Mouse (Mus musculus): Measurements from ENCODE around the gene Hes2.
A peak's percentile ranks its signal among the peaks of the same experiment; 100 is the strongest.

The Hes2 gene

DNA sequence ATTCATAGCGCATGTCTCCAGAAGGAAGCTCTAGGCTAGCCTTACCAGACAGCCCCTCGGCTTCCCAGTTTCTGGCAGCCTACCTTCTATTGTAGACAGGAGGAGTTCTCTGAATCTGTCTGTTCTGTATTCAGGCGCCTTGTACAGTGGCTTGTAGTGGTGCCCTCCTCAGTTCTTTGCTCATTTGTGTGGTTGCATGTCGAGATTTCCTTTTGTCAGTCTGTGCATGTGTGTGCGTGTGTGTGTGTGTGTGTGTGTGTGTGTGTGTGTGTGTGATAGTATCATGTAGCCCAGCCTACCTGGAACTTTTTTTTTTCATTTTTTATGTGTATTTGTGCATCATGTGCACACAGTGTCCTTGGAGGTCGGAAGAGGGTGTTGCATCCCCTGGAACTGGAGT lies 30.4 kb downstream of the Hes2 start:
- DNase-seq = no peak

DNA sequence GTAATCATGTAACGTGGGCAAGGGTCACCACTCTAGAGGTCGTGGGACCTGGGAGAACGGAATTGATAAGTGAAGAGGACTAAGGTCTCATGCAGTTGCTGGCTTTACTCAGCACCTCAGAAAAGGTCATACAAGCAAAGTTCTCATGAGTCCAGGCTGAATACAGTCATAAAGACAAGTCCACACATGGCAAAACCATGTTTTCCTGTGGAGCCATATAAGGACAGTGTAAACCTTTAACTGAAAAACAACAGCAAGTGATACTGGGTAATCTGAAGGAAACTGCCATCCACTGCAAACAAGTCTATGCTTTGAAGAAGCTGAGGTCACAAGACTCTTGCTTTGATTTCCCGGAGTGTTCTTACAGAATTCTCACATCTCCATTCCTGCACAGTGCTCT lies 31.0 kb downstream of the Hes2 start:
- no peak for DNase-seq

DNA sequence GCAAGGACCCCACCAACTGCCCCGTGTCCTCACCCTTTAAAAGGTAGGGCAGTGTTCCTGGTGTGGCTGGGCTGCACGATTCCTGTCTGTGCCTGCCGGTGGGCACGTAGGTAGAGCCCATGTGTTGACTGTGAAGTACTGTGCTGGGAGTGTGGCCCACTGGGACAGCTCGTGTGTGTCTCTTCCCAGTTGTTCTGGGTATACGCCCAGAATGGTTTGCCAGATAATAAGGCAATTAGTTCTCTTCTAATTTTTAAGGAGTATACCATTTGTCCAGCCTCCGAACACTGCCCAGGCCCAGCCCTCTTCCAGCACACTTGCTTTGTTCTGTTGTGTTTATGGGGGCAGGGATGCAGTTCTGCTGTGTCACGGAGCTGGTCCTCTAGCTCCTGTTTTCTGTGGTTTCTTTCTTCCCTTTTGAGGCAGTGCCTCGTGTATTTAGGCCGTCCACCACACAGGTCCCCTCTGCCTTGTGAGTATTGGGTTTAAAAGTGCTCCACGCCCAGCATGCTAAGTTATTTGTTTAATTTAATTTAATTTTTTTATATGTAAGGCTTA lies 31.5 kb downstream of the Hes2 start:
- no peak for DNase-seq

DNA sequence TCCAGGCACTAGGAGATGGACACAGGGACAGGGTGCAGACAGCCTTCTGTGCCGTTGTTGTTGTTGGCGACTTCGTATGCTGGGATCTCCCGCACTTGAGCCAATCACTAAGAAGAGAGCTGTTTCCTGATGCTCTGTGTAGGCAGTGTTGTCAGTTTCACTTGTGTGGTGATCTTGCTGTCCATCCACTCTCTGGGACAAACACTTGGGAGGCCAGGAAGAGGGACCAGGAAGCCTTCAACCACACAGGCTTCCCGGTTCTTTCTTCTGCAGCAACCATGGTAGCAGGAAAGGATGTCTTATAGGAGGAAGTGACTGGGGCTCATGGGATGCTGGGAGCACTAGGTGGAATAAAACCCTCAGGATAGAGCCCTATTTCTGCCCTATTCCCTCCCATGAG lies 32.0 kb downstream of the Hes2 start:
- DNase-seq = no peak

DNA sequence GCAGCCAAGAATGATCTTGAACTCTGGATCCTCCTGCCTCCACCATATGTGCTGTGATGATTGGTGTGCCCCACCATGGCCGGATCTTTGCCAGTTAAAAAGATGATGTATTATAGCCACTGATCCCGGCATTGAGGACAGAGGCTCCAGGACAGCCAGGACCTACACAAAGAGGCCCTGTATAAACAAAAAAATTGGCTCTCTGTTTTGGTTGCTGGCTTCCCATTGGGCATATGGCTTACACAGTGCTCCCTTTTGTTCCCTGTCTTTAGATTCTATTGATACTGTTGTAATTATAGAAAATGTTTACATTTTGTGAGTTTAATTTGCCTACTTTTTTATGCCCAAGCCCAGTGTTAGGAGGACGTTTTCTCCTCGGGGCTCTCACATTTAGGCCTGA lies 33.9 kb downstream of the Hes2 start:
- DNase-seq = no peak

DNA sequence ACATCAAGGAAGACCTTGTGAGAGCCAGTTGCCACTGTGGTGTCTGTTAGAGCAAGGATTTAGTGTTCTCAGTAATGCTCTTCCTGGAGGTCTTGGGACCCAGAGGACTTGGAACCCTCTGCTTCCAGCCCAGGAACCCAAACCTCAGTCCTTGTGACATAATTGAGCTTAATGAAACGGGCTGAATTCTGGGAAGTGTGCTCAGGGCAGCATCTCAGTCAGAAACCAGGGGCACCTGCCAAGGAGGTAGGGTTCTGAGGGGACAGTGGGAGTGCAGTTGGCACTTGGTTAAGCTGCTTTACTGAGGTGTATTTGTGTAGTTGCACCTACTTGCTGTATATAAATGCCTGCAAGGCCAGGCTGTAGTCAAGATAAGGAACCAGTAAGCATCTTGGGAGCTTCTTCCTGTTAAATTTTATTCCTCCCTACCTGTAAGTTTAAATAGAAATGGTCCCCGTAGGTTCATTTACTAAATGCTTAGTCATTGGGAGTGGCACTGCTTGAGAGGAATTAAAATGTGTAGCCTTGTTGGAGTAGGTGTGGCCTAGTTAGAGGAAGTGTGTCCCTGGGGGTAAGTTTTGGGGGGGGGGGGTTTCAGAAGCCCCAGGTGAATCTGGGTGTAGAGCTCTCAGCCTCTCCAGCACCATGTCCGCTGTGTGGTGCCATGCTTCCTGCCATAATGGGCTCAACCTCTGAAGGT lies 36.0 kb downstream of the Hes2 start:
- peak; percentile 69 for DNase-seq

DNA sequence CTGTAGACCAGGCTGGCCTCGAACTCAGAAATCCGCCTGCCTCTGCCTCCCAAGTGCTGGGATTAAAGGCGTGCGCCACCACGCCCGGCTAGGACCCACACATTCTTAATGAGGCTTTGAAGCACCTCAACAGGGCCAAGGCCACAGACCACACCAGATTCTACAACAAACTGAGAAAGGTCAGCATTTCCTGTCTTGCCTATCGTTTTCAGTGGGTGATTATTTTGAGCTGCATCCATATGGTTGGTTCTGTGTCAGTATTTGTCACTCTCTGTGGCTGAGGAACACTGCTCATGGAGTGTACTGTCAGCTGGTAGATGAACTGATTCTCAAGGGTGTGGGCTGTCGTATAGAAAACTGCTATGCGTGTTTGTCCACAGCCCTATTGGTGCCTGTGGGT lies 37.6 kb downstream of the Hes2 start:
- DNase-seq = no peak

DNA sequence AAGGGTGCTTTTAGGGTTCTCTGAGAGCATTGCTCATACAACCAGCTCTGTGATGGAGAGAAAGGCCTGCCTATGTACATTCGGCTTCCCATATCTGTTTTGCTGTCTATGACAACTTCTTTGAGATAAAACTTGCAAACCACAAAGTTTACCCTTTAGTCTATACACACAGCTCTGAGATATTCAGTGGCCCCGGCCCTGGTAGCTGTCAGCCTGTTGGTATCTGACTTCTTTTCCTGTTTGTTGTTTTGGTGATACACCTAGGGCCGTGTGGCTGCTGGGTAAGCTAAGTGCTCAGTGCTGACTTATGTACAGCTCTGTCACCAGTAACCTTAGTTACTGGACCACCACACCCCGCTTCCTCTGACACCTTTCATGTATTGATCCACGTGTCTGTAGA lies 38.9 kb downstream of the Hes2 start:
- DNase-seq = no peak

DNA sequence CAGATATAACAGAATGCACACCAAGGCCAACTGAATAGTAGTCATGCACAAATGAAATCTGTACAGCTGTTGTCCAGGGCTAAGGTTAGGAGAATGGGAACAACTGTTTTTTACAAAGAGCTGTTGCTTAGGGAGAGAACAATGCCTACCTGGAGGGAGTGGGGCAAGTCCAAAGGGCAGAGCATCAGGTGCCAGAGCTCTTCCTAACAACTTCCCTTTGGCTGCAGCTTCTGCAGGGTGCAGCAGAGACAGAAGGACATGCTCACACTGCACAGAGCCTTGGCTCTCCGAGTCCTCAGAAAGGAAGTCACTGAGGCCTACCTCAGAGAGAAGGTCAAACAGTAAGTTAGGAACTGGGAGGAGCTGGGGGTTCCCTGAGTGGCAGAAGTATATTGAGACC lies 41.0 kb downstream of the Hes2 start:
- no peak for DNase-seq

DNA sequence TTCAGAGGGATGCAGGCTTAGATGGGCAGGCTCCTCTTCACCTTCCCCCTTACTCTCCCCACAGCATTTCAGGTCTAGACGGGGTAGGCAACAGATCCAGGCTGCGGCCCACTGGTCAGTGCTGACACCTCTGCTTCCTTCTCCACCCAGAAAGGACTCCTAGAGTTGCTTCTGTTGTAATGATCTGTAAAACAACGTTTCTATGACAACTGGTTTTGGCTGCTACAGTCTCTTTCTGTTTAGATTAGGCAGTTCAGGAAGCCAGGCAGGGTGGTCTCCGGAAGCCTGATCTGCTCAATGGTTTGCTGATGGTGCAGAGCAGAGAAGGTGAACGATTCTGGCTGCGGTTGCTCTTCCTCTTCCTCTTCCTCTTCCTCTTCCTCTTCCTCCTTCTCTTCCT lies 42.8 kb downstream of the Hes2 start:
- DNase-seq = no peak

DNA sequence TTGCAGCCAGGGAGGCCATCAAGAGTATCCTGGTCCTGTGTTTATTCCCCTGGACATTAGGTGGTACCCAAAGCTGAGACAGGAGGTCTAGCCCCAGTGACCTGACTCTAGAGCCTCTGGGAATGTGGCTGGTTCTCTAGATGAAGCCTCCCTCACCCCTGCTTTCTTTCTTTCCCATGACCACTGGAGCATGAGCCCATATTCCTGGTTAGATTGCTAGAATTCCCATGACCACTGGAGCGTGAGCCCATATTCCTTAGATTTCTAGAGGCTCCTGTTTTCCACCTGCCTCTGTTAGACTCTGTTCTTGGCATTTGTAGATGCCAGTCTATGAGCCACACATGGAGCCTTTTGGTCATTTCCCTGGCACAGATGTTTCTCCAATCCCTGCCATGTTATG lies 43.8 kb downstream of the Hes2 start:
- no peak for DNase-seq

DNA sequence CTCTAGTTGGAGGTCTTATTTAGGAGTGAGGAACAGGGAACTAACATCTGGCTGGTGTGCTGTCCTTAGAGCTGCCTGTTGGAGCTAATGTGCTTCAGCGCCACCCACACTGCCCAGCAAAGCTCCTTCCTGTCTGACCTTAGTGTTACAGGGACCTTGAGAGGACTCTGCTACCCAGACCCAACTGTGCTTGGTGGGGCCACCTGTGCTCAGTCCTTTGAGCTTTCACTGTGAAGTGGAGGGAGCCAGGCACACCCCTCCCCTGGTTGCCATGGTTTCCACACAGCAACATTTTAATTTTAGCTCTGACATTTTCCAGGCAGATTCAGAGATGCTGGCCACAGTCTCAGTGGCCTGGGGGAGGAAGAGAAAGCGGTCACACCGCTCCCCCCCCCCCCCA lies 44.2 kb downstream of the Hes2 start:
- DNase-seq = no peak

DNA sequence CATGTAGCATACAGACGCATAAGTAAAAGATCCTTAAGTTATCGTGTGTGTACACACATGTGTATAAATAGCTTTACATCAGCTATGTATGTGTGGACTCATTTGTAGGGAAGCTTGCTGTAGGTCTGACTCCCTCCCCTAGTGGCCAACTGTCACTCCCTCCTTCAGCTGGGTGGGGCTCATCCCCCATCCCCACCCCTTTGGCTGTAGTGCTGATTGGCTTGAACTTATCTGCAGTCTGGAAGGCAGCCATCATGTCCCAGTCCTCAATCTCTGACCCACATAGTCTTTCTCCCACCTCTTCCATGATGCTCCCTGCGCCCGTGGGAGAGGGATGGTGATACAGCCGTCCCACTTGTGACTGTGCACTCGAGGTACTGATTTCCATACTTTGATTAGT lies 46.0 kb downstream of the Hes2 start:
- DNase-seq = no peak

DNA sequence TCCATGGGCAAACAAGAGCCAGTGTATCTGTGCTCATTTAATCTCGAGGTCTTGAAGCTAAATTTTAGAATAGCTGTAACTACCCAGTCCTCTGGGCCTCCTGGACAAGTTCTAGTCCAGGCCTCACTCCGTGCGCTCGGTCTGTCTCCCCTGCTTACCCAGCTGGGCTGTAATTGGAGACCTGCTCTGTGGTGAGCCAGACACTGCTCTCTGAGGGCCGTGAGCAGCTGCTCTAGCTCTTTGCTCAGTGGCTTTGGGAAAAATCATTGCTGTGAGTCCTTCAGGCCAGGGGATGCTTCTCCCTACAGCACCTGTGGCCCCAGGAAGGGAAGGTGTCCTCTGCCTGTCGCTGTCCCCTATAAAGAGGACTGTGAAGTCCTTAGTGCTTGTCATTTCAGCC lies 47.5 kb downstream of the Hes2 start:
- no peak for DNase-seq

DNA sequence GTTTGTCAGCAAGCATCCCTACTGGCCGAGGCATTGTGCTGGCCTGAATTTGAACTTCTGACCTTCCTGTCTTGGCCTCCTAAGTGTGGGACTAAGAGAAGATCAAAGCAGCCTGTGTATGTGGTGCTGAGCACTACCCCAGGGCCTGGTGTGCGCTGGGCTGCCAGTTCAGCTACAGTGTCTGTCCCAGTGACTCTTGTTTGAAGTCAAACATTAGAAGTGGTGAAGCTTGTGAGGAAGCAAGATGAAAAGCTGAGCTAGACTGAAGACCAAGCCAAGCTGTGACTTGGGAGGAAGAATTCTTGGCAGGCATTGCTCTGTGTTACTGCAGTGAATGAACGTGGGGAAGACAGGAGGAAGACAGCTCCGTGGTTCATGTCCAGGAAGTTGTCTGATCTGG lies 51.0 kb downstream of the Hes2 start:
- DNase-seq = no peak
